Mouse (Mus musculus) gastrocnemius, adult 18-20 months (tissue): ENCODE data around the gene Arnt. TPM values are rescaled to one million over a fixed set of nuclear protein-coding genes. Genes with fewer than 3 reads are reported as not detected.
A peak's percentile ranks its signal among the peaks of the same experiment; 100 is the strongest.
"Not testable (repeated sequence)": the region's sequence is repeated elsewhere in the genome, so short reads cannot be mapped to it uniquely, and the experiment has no call there.

ENCODE experiments used
- DNase-seq: peaks from one replicate; pipeline ENCODE4 v3.0.0; 2021; ENCODE audit warnings: low spot score
- long read RNA-seq, 2 experiments: library from polyadenylated mRNA; stranded (forward); transcript quantifications; one replicate each; pipeline ENCODE4 v2.0.0; 2021
- total RNA-seq, 2 experiments: library from RNA; stranded (reverse); gene quantifications; 2 replicates each; pipeline ENCODE4 v1.2.3; 2021

The Arnt gene
- 10 to 100 TPM; 41.3 to 46.5 TPM for total RNA-seq
- long read RNA-seq, experiment 1, full-length matches to known transcripts, result 22 of 41 reads
- long read RNA-seq, experiment 1, partial matches to known transcripts, result 11 of 41 reads
- long read RNA-seq, experiment 1, other reads (novel, unspliced or antisense), result 8 of 41 reads
- long read RNA-seq, experiment 2, transcript Arnt-203 (22 exons, 2,699 nt), result major isoform, 16 of 34 reads
- long read RNA-seq, experiment 2, partial matches to known transcripts, result 5 of 34 reads
- long read RNA-seq, experiment 2, other reads (novel, unspliced or antisense), result 13 of 34 reads

GRCm38 (mm10) chr3:95434136-95434982 lies at the start of gene Arnt:
Arnt (plus strand) TSS chr3:95434388.
- DNase-seq, result peak; percentile 95

DNA sequence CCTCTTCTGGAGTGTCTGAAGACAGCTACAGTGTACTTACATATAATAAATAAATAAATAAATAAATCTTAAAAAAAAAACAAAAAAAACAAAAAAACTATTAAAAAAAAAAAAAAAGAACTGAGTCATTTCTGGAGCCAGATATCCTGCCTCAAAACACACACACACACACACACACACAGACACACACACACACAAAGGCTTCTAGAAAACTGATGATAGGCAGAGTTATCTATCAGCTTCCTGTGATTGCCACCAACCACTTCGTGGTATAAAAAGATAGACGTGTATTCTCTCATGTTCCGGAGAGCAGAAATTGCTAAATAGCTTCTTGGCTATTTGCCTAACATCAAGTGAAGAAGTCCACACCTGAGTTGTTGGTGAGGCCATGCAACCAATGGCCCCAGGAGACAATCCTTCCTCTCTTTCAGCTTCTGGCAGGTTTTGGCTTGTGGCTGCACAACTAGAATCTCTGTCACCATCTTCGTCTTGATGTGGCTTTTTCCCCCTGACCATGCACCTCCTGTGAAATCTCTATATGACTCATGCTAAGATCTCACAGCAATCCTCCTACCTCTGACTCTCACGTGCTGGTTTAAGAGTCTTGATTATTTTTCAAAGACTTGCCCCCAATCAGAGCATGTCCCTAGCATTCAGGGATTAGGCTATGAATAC lies 48.6 kb upstream of the Arnt start:
- DNase-seq, result no peak

- peak; percentile 27 for DNase-seq
These were observed 39.8 kb upstream of the Arnt start for GRCm38 (mm10) chr3:95394385-95394784.

GRCm38 (mm10) chr3:95402741-95403140 lies 31.4 kb upstream of the Arnt start, which contains the start of gene 4930558C23Rik:
4930558C23Rik (minus strand) TSS chr3:95402841.
- no peak for DNase-seq

GRCm38 (mm10) chr3:95407728-95408127 lies 26.5 kb upstream of the Arnt start:
- no peak for DNase-seq

- no peak for DNase-seq
These were observed 25.3 kb upstream of the Arnt start for GRCm38 (mm10) chr3:95408852-95409251.

GRCm38 (mm10) chr3:95412268-95412667 lies 21.9 kb upstream of the Arnt start:
- DNase-seq, result no peak

- no peak for DNase-seq
These were observed 16.3 kb upstream of the Arnt start for GRCm38 (mm10) chr3:95417866-95418265.

- DNase-seq, result not testable (repeated sequence)
These were observed 7.7 kb upstream of the Arnt start for GRCm38 (mm10) chr3:95426476-95426875.

- DNase-seq, result not testable (repeated sequence)
These were observed 6.9 kb upstream of the Arnt start for GRCm38 (mm10) chr3:95427117-95427890.

DNA sequence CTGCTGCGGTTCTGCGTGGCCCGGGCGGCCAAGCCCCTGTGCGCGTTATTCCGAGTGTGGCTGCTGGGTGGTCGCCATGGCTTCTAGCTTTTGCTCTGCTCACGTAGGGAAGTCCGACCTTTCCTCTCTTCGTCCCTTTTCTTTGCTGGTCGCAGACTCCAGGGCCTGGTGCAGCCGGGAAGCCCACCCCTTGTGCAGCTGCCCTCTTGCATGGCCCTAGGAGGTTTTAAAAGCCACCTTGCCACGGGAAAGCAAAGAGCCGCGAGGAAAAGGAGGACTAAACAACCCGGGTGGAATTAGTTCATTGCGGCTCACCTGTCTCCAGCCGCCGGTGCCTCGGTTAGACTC lies 6.3 kb upstream of the Arnt start:
- not testable (repeated sequence) for DNase-seq

DNA sequence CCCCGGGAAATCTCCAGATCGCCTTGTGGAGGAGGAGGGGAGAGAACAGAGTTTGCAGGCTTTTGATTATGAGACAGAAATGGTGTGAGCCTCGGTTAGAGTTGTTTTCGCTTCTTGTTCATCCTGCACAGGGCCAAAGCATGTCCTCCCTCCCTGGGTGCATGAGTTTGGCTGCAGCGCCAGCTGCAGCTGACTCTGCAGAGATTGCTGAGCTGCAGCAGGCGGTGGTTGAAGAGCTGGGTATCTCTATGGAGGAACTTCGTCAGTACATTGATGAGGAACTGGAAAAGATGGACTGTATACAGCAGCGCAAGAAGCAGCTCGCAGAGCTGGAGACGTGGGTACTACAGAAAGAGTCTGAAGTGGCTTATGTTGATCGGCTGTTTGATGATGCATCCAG lies 5.8 kb upstream of the Arnt start:
- not testable (repeated sequence) for DNase-seq

GRCm38 (mm10) chr3:95433301-95433915 lies 780 bp upstream of the Arnt start:
- DNase-seq, result no peak

DNA sequence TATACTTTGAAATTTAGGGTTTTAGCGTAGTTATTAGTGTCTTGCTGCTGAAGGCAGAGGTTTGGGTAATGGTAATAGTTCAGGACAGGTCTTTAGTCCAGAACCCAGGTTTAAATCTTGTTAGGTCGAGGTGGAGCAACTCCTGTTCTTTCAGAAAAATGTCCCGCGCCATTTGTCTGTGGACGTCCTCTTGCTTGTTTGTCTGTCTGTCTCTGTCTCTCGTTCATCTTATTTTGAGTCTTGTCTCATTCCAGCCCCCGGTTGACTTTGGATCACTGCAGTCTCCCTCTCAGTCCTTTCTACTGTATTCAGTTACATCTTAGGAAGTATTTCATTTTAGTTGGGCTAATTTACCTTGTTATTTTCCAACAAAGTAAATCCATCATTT lies 789 bp downstream of the Arnt start:
- DNase-seq, result no peak

DNA sequence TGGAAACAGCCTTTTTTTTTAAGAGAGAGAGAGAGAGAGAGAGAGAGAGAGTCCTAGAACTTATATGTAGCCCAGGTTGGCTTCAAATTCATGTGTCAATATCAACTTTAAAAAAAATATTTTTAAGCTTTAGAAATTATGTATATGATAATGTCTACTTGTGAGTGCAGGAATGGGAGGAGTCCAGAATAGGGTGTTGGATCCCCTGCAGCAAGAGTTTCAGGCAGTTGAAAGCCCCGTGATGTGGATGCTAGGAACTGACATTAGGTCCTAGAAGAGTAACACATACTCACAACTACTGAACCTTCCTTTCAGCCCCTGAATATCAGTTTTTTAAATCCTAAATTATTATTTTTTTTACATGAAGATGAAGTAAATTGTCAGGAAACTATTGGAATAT lies 1.4 kb downstream of the Arnt start:
- no peak for DNase-seq

GRCm38 (mm10) chr3:95438636-95439035 lies 4.4 kb downstream of the Arnt start:
- not testable (repeated sequence) for DNase-seq

- no peak for DNase-seq
These were observed 5.5 kb downstream of the Arnt start for GRCm38 (mm10) chr3:95439670-95440069.

GRCm38 (mm10) chr3:95442406-95443117 lies 8.4 kb downstream of the Arnt start:
- no peak for DNase-seq

DNA sequence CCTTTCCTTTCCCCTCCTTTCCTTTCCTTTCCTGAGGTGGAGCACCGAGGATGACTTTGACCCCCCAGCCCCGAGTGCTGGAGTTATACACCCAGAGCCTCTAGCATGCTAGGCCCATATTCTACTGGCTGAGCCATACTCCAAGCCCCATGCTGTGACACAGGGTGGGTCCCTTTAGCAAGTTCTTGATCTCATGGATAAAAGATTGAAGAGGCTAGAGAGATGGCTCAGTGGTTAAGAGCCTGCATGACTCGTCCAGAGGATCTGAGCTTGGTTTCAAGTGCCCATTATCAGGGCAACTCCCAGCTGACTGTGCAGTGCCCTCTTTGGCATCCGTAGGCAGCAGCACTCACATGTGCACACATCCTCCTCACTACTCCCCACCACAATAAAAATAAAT lies 11.1 kb downstream of the Arnt start:
- no peak for DNase-seq

GRCm38 (mm10) chr3:95450408-95450807 lies 16.2 kb downstream of the Arnt start:
- DNase-seq, result peak; percentile 51
